Mouse (Mus musculus) neural tube, embryonic 13.5 days (tissue): ENCODE results near the gene Dnah6. TPM values are rescaled to one million over a fixed set of nuclear protein-coding genes. Genes with fewer than 3 reads are reported as not detected.

Source experiments
- ATAC-seq: fragments of 200-750 bp; cut with Nextera tagmentation; 2 replicates; pipeline ENCODE4 v1.8.0; 2017; ENCODE audit warnings: low read depth, mild to moderate bottlenecking, moderate TSS enrichment, moderate library complexity
- H3K27ac ChIP-seq: fragments of 300-500 bp; sonication (generic); replicated peaks from 2 replicates; pipeline ENCODE4 v1.5.1; 2015; ENCODE audit warnings: moderate library complexity, mild to moderate bottlenecking, inconsistent platforms
- H3K27me3 ChIP-seq: fragments of 300-500 bp; sonication (generic); 2 replicates; pipeline ENCODE4 v1.6.1; 2015; ENCODE audit warnings: mild to moderate bottlenecking, inconsistent platforms
- H3K36me3 ChIP-seq: fragments of 300-500 bp; sonication (generic); 2 replicates; pipeline ENCODE4 v1.6.1; 2015; ENCODE audit warnings: mild to moderate bottlenecking, inconsistent platforms
- H3K4me1 ChIP-seq: fragments of 300-500 bp; sonication (generic); replicated peaks from 2 replicates; pipeline ENCODE4 v1.6.1; 2015; ENCODE audit warnings: inconsistent platforms
- H3K4me2 ChIP-seq: fragments of 300-500 bp; sonication (generic); 2 replicates; pipeline ENCODE4 v1.6.1; 2015; ENCODE audit warnings: inconsistent platforms, mild to moderate bottlenecking, moderate library complexity
- H3K4me3 ChIP-seq: fragments of 300-500 bp; sonication (generic); 2 replicates; pipeline ENCODE4 v1.5.1; 2015; ENCODE audit warnings: mild to moderate bottlenecking, inconsistent platforms
- H3K9ac ChIP-seq: fragments of 300-500 bp; sonication (generic); 2 replicates; pipeline ENCODE4 v1.6.1; 2015; ENCODE audit warnings: moderate library complexity, mild to moderate bottlenecking, inconsistent platforms
- H3K9me3 ChIP-seq: fragments of 300-500 bp; sonication (generic); 2 replicates; pipeline ENCODE4 v1.6.1; 2016; ENCODE audit warnings: inconsistent platforms
- WGBS: fragments of 180-500 bp; shearing (Covaris S2); methylation state at CpG from one replicate; pipeline ENCODE4 v1.1.7; 2015; 5-methylcytosine and 5-hydroxymethylcytosine counted together
- polyA plus RNA-seq: library from polyadenylated mRNA; unstranded; fragments of >200 nt; fragmentation: Nextera tagmentation; extraction: Ambion mirVana; gene quantifications from 2 replicates; pipeline ENCODE4 v1.2.1, GENCODE M21; 2015

The Dnah6 gene
- polyA plus RNA-seq, 1 experiment from 2014 or later, result 0.08 TPM

- Histone ChIP-seq H3K4me1 (peaks cover 3% of the 10 kb centered on the region; the same call in 1 of the 2 replicates), H3K36me3 (no peaks in the 10 kb centered on the region), H3K9ac (no peak overlapping the region), H3K9me3 (no peaks in the 10 kb centered on the region), H3K27me3 (no peaks in the 10 kb centered on the region), H3K4me2 (no peak overlapping the region), H3K4me3 (no peak overlapping the region), H3K27ac (no peak overlapping the region)
- no peak for ATAC-seq
- WGBS, result 31% methylated on average over 3 of the region's 3 CpGs
Observed at GRCm38 (mm10) chr6:73182410-73182809, 39.0 kb downstream of the Dnah6 start.

GRCm38 (mm10) chr6:73182006-73182405, 39.4 kb downstream of the Dnah6 start:
- ATAC-seq, result no peak
- Histone ChIP-seq H3K9ac (no peak overlapping the region), H3K4me1 (peaks cover 3% of the 10 kb centered on the region; the same call in 1 of the 2 replicates), H3K9me3 (no peaks in the 10 kb centered on the region), H3K36me3 (no peaks in the 10 kb centered on the region), H3K27ac (no peak overlapping the region), H3K4me2 (no peak overlapping the region), H3K4me3 (no peak overlapping the region), H3K27me3 (no peaks in the 10 kb centered on the region)
- 79% methylated on average over 4 of the region's 4 CpGs for WGBS

GRCm38 (mm10) chr6:73175156-73175555, 46.3 kb downstream of the Dnah6 start:
- no peak for ATAC-seq
- Histone ChIP-seq H3K27ac (no peak overlapping the region), H3K4me2 (no peak overlapping the region), H3K27me3 (no peaks in the 10 kb centered on the region), H3K9ac (no peak overlapping the region), H3K4me3 (no peak overlapping the region), H3K9me3 (no peaks in the 10 kb centered on the region), H3K4me1 (no peaks in the 10 kb centered on the region), H3K36me3 (no peaks in the 10 kb centered on the region)
- WGBS, result 84% methylated on average over 3 of the region's 3 CpGs

GRCm38 (mm10) chr6:73167230-73167629, 54.2 kb downstream of the Dnah6 start:
- 74% methylated on average over 3 of the region's 3 CpGs for WGBS

GRCm38 (mm10) chr6:73162958-73163357, 58.5 kb downstream of the Dnah6 start:
- Histone ChIP-seq H3K27ac (no peak overlapping the region), H3K4me3 (no peak overlapping the region), H3K4me1 (no peaks in the 10 kb centered on the region), H3K36me3 (no peaks in the 10 kb centered on the region), H3K9me3 (no peaks in the 10 kb centered on the region), H3K27me3 (no peaks in the 10 kb centered on the region), H3K4me2 (no peak overlapping the region), H3K9ac (no peak overlapping the region)
- 90% methylated on average over 1 of the region's 1 CpGs for WGBS
- ATAC-seq, result no peak

More at GRCm38 (mm10) chr6:73167230-73167629, 54.2 kb downstream of the Dnah6 start:
- Histone ChIP-seq H3K4me1 (no peaks in the 10 kb centered on the region), H3K36me3 (no peaks in the 10 kb centered on the region), H3K27me3 (no peaks in the 10 kb centered on the region), H3K27ac (no peak overlapping the region), H3K9me3 (no peaks in the 10 kb centered on the region), H3K4me2 (no peak overlapping the region), H3K9ac (no peak overlapping the region), H3K4me3 (no peak overlapping the region)
- ATAC-seq, result no peak

- 85% methylated on average over 4 of the region's 4 CpGs for WGBS
- no peak overlapping the region for H3K9ac ChIP-seq
- H3K4me1 ChIP-seq, result no peaks in the 10 kb centered on the region
- H3K9me3 ChIP-seq, result no peaks in the 10 kb centered on the region
- H3K27me3 ChIP-seq, result no peaks in the 10 kb centered on the region
- no peak overlapping the region for H3K4me2 ChIP-seq
- no peak for ATAC-seq
- H3K36me3 ChIP-seq, result no peaks in the 10 kb centered on the region
- H3K27ac ChIP-seq, result no peak overlapping the region
- no peak overlapping the region for H3K4me3 ChIP-seq
Observed at GRCm38 (mm10) chr6:73161338-73161737, 60.1 kb downstream of the Dnah6 start.

GRCm38 (mm10) chr6:73155455-73155854, 66.0 kb downstream of the Dnah6 start:
- Histone ChIP-seq H3K27ac (no peak overlapping the region), H3K4me2 (no peak overlapping the region), H3K9ac (no peak overlapping the region), H3K27me3 (no peaks in the 10 kb centered on the region), H3K9me3 (no peaks in the 10 kb centered on the region), H3K4me3 (no peak overlapping the region), H3K36me3 (no peaks in the 10 kb centered on the region), H3K4me1 (no peaks in the 10 kb centered on the region)
- no peak for ATAC-seq
- 81% methylated on average over 2 of the region's 2 CpGs for WGBS

- no peaks in the 10 kb centered on the region for H3K4me1 ChIP-seq
- no peaks in the 10 kb centered on the region for H3K9me3 ChIP-seq
- ATAC-seq, result peak; percentile 87
- H3K9ac ChIP-seq, result no peak overlapping the region
- no peaks in the 10 kb centered on the region for H3K36me3 ChIP-seq
- 0% methylated on average over 1 of the region's 1 CpGs for WGBS
- H3K27me3 ChIP-seq, result no peaks in the 10 kb centered on the region
- H3K4me2 ChIP-seq, result no peak overlapping the region
- no peak overlapping the region for H3K27ac ChIP-seq
- H3K4me3 ChIP-seq, result no peak overlapping the region
Observed at GRCm38 (mm10) chr6:73153675-73154074, 67.8 kb downstream of the Dnah6 start.

- WGBS, result 91% methylated on average over 7 of the region's 7 CpGs
- Histone ChIP-seq H3K9me3 (peaks cover 4% of the 10 kb centered on the region; the same call in 1 of the 2 replicates), H3K27ac (no peak overlapping the region), H3K36me3 (no peaks in the 10 kb centered on the region), H3K4me1 (no peaks in the 10 kb centered on the region), H3K9ac (no peak overlapping the region), H3K27me3 (no peaks in the 10 kb centered on the region), H3K4me2 (no peak overlapping the region), H3K4me3 (no peak overlapping the region)
- no peak for ATAC-seq
Observed at GRCm38 (mm10) chr6:73143403-73143802, 78.0 kb downstream of the Dnah6 start.

GRCm38 (mm10) chr6:73142776-73143175, 78.7 kb downstream of the Dnah6 start:
- WGBS, result 90% methylated on average over 4 of the region's 4 CpGs
- H3K4me1 ChIP-seq, result no peaks in the 10 kb centered on the region

GRCm38 (mm10) chr6:73140836-73141235, 80.6 kb downstream of the Dnah6 start:
- Histone ChIP-seq H3K9ac (no peak overlapping the region), H3K27ac (no peak overlapping the region), H3K4me2 (no peak overlapping the region), H3K9me3 (peaks cover 4% of the 10 kb centered on the region; the same call in 1 of the 2 replicates), H3K27me3 (no peaks in the 10 kb centered on the region), H3K36me3 (no peaks in the 10 kb centered on the region), H3K4me3 (no peak overlapping the region), H3K4me1 (no peaks in the 10 kb centered on the region)
- 82% methylated on average over 3 of the region's 3 CpGs for WGBS
- no peak for ATAC-seq

More at GRCm38 (mm10) chr6:73142776-73143175, 78.7 kb downstream of the Dnah6 start:
- no peak for ATAC-seq
- Histone ChIP-seq H3K27ac (no peak overlapping the region), H3K27me3 (no peaks in the 10 kb centered on the region), H3K9me3 (peaks cover 4% of the 10 kb centered on the region; the same call in 1 of the 2 replicates), H3K4me2 (no peak overlapping the region), H3K4me3 (no peak overlapping the region), H3K36me3 (no peaks in the 10 kb centered on the region), H3K9ac (no peak overlapping the region)

- H3K4me1 ChIP-seq, result no peaks in the 10 kb centered on the region
- no peak overlapping the region for H3K9ac ChIP-seq
- no peaks in the 10 kb centered on the region for H3K27me3 ChIP-seq
- no peak for ATAC-seq
- WGBS, result 54% methylated on average over 5 of the region's 5 CpGs
- no peaks in the 10 kb centered on the region for H3K36me3 ChIP-seq
- no peak overlapping the region for H3K4me3 ChIP-seq
- H3K27ac ChIP-seq, result no peak overlapping the region
- H3K9me3 ChIP-seq, result no peaks in the 10 kb centered on the region
- H3K4me2 ChIP-seq, result no peak overlapping the region
Observed at GRCm38 (mm10) chr6:73132784-73133183, 88.7 kb downstream of the Dnah6 start.

GRCm38 (mm10) chr6:73127594-73127993, 93.9 kb downstream of the Dnah6 start:
- no peaks in the 10 kb centered on the region for H3K4me1 ChIP-seq
- no peak overlapping the region for H3K9ac ChIP-seq
- H3K36me3 ChIP-seq, result no peaks in the 10 kb centered on the region
- H3K9me3 ChIP-seq, result no peaks in the 10 kb centered on the region
- no peak overlapping the region for H3K4me2 ChIP-seq
- H3K27ac ChIP-seq, result no peak overlapping the region
- H3K27me3 ChIP-seq, result no peaks in the 10 kb centered on the region
- no peak for ATAC-seq
- WGBS, result 89% methylated on average over 9 of the region's 9 CpGs
- H3K4me3 ChIP-seq, result no peak overlapping the region
